Mouse (Mus musculus): ENCODE data around the gene Atcay. TPM values are rescaled to one million over a fixed set of nuclear protein-coding genes. Genes with fewer than 3 reads are reported as not detected.

The Atcay gene
- polyA plus RNA-seq, 1 experiment from 2014 or later = not detected

- DNase-seq (ENCODE audit: low spot score) = peak; percentile 63
- 2% methylated on average over 62 of the region's 62 CpGs for WGBS
- H3K27ac ChIP-seq = peak overlapping the region; percentile 39; the same call in 1 of the 2 replicates
Measured at GRCm38 (mm10) chr10:81257158-81258039, 26.8 kb upstream of the Atcay start.

GRCm38 (mm10) chr10:81254886-81255285 is 24.3 kb upstream of the Atcay start:
- no peak overlapping the region for H3K4me3 ChIP-seq
- peaks cover 40% of the 10 kb centered on the region for H3K4me1 ChIP-seq
- H3K27me3 ChIP-seq (ENCODE audit: low read depth, poor library complexity, severe bottlenecking) = peaks cover 96% of the 10 kb centered on the region
- no peaks in the 10 kb centered on the region for H3K36me3 ChIP-seq
- 70% methylated on average over 1 of the region's 1 CpGs for WGBS
- DNase-seq (ENCODE audit: low spot score) = no peak
- H3K27ac ChIP-seq = no peak overlapping the region
- H3K9me3 ChIP-seq (replicated peaks) = no peaks in the 10 kb centered on the region

More at GRCm38 (mm10) chr10:81257158-81258039, 26.8 kb upstream of the Atcay start:
- Histone ChIP-seq H3K4me3 (peak overlapping the region; percentile 51), H3K4me1 (peaks cover 34% of the 10 kb centered on the region), H3K9me3 (replicated peaks) (no peaks in the 10 kb centered on the region), H3K36me3 (peaks cover 14% of the 10 kb centered on the region), H3K27me3 (ENCODE audit: low read depth, poor library complexity, severe bottlenecking) (peaks cover 88% of the 10 kb centered on the region)

DNA sequence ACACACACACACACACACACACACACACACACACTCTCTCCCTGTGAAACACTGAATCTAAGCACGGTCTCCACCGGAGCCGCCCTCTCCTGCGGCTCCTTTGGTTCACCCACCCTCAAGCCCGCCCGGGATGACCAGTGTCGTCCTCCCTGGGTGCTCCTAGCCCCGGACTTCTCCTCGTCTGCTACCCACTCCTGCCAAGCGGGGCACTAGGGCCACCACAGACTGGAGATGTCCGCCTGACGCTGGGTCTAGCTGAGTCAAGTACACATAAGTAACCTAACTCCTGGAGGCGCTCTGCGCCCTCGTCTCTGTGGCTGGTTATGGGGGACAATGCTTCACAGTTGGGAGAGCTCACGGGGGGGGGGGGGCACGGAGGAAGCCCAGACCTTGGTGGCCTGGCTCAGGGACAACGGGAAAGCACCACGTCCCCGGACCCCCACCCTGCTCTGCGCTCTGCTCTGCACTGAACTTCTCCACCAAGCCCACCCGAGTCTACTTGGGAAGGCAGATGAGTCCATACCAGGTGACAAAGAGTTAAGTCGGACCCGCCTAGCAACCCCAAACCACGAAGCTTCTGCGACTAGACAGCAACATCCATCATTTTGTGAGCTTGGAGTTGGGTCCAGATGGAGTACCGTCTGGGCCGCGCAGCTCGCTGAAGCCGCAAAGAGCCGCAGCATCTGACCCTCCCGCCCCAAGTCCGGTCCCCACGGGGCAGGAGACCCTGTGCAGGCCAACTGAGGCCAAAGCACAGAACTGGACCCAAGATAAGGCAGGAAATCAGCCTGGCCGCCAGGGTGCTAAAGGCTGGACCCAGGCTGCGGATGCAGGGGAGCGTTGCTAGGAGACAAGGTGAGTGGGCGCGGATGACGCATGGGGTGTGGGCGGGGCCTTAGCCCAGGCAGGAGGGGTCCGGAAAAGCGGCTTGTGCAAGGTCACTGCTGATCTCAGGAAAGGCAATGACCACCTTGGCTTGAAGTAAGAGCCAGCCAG is 22.1 kb upstream of the Atcay start, which contains the start of gene Matk:
Gene Matk (plus strand): TSS at position 512 of the 996 bp plus-strand sequence.
- H3K27ac ChIP-seq = peak within 1 kb of the TSS; percentile 31; the same call in 1 of the 2 replicates
- WGBS = 9% methylated on average over 44 of the region's 44 CpGs

DNA sequence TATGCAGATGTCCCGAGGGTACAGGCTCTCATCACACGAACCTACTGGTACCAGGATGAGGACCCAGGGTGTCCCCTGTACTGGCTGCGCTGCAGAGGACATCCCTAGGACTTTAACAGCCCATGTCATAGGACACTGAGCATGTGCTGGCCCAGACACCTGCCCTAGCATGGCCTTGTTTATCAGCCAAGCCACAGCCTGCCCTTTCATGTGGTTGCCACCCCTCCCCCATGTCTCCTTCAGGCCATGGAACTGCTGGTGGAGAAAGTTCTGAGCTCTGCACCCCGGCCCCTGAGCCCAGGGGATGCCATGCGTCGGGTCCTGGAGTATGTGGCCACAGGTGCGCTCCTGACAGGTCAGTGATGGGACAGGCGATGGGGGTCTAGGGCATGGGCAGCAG is 18.8 kb upstream of the Atcay start:
- DNase-seq (ENCODE audit: low spot score) = no peak
- Histone ChIP-seq H3K27me3 (ENCODE audit: low read depth, poor library complexity, severe bottlenecking) (peaks cover 50% of the 10 kb centered on the region), H3K4me1 (peaks cover 26% of the 10 kb centered on the region), H3K36me3 (no peaks in the 10 kb centered on the region), H3K9me3 (replicated peaks) (no peaks in the 10 kb centered on the region), H3K27ac (no peak overlapping the region), H3K4me3 (no peak overlapping the region)
- WGBS = 83% methylated on average over 8 of the region's 8 CpGs

More for the DNA sequence above, 22.1 kb upstream of the Atcay start, which contains the start of gene Matk:
- H3K9me3 ChIP-seq (replicated peaks) = no peaks in the 10 kb centered on the region
- DNase-seq (ENCODE audit: low spot score) = peak; percentile 81
- peak within 1 kb of the TSS; percentile 45 for H3K4me3 ChIP-seq
- H3K27me3 ChIP-seq (ENCODE audit: low read depth, poor library complexity, severe bottlenecking) = peaks cover 74% of the 10 kb centered on the region
- H3K36me3 ChIP-seq = no peaks in the 10 kb centered on the region
- peaks cover 25% of the 10 kb centered on the region for H3K4me1 ChIP-seq

DNA sequence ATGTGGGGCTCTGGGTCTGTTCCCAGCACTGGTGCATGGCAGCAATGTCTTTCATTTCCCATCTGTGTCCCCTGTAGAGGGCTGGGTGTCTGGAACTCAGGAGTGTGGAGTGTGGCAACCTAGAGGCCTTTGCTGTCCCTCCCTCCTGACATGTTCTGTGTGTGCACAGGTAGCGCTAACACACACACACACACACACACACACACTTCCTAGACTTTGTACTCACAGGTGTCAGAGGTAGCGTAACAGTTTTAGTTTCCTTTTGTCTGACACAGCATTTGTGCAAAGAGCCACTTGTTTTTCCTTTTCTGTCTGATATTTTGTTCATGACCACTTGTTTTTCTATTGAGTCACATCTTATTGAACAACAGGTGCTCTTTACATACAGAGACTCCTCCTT is 17.2 kb upstream of the Atcay start:
- H3K4me3 ChIP-seq = no peak overlapping the region
- DNase-seq (ENCODE audit: low spot score) = no peak
- H3K9me3 ChIP-seq (replicated peaks) = no peaks in the 10 kb centered on the region
- H3K36me3 ChIP-seq = no peaks in the 10 kb centered on the region
- peaks cover 23% of the 10 kb centered on the region for H3K4me1 ChIP-seq
- peaks cover 50% of the 10 kb centered on the region for H3K27me3 ChIP-seq (ENCODE audit: low read depth, poor library complexity, severe bottlenecking)
- 98% methylated on average over 2 of the region's 2 CpGs for WGBS
- H3K27ac ChIP-seq = no peak overlapping the region

- no peak for DNase-seq (ENCODE audit: low spot score)
- WGBS = 88% methylated on average over 6 of the region's 6 CpGs
- H3K36me3 ChIP-seq = no peaks in the 10 kb centered on the region
- H3K9me3 ChIP-seq (replicated peaks) = no peaks in the 10 kb centered on the region
- no peak overlapping the region for H3K4me3 ChIP-seq
- H3K27me3 ChIP-seq (ENCODE audit: low read depth, poor library complexity, severe bottlenecking) = peaks cover 52% of the 10 kb centered on the region
- H3K4me1 ChIP-seq = peaks cover 14% of the 10 kb centered on the region
- peak overlapping the region; percentile 43 for H3K27ac ChIP-seq
Measured at GRCm38 (mm10) chr10:81245166-81245565, 14.5 kb upstream of the Atcay start.

GRCm38 (mm10) chr10:81244595-81244994 is 14.0 kb upstream of the Atcay start:
- Histone ChIP-seq H3K27me3 (ENCODE audit: low read depth, poor library complexity, severe bottlenecking) (peaks cover 57% of the 10 kb centered on the region), H3K4me1 (peaks cover 20% of the 10 kb centered on the region), H3K27ac (peak overlapping the region; percentile 43), H3K9me3 (replicated peaks) (no peaks in the 10 kb centered on the region), H3K36me3 (no peaks in the 10 kb centered on the region), H3K4me3 (no peak overlapping the region)
- peak; percentile 90 for DNase-seq (ENCODE audit: low spot score)
- WGBS = 12% methylated on average over 17 of the region's 17 CpGs

DNA sequence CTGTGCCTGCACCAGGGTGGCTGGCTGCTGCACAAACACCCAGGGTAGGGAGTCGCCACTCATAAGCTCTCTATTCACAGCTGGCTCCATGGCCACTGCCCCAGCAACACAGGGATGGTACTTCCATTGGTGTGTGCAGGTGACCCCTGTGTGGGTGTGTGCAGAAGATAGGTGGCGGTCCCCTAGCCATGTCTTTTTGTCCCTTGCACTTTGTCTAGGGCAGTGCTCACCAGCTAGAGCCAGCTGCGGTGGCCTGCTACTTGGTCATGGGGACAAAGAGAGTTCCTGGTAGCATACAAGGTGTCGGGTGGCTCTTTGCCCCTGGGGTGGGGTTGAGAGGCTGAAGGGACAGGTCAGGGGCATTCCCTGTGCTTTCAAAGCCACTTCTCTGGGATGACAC is 13.5 kb upstream of the Atcay start:
- H3K4me3 ChIP-seq = no peak overlapping the region

DNA sequence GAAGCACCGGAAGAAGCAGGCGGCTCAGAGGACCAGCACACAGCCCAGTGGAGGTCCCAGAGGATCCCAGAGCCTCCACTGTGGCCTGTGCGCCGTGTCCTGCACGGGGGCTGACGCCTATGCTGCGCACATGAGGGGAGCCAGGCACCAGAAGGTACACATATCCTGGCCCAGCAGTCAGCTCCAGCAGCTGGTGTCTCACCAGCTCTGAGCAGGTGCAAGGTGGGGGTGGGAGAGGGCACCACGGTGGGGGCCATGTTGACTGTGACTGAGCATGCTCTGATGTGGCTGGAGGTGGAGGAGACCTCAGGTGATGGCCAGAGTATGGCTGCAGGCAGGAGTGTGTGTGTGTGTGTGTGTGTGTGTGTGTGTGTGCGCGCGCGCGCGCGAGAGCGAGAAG is 11.4 kb upstream of the Atcay start:
- Histone ChIP-seq H3K4me3 (no peak overlapping the region), H3K4me1 (peaks cover 34% of the 10 kb centered on the region), H3K27me3 (ENCODE audit: low read depth, poor library complexity, severe bottlenecking) (peaks cover 83% of the 10 kb centered on the region), H3K9me3 (replicated peaks) (no peaks in the 10 kb centered on the region), H3K27ac (no peak overlapping the region), H3K36me3 (no peaks in the 10 kb centered on the region)
- WGBS = 92% methylated on average over 16 of the region's 16 CpGs
- no peak for DNase-seq (ENCODE audit: low spot score)

More for the DNA sequence above, 13.5 kb upstream of the Atcay start:
- H3K27me3 ChIP-seq (ENCODE audit: low read depth, poor library complexity, severe bottlenecking) = peaks cover 62% of the 10 kb centered on the region
- H3K36me3 ChIP-seq = no peaks in the 10 kb centered on the region
- no peaks in the 10 kb centered on the region for H3K9me3 ChIP-seq (replicated peaks)
- H3K27ac ChIP-seq = no peak overlapping the region
- H3K4me1 ChIP-seq = peaks cover 24% of the 10 kb centered on the region
- DNase-seq (ENCODE audit: low spot score) = no peak
- WGBS = 69% methylated on average over 4 of the region's 4 CpGs

DNA sequence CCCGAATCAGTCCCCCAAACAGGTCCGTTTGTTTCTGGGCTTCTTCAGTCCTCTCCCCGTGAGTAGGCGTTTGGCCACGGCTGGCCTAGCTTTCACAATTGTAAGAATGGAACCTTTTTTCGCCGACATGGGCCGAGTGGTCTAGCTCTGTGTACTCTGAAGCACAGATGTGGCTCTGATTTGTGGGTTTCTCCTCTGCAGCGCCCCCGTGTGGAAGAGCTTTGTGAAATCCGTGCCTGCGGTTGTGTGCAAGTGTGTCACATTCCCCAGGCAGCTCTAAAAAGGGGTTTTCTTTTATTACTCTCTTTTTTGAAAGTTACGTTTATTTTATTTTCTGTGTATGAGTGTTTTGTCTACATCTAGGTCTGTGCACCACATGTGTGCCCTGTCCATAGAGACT is 10.2 kb upstream of the Atcay start:
- 25% methylated on average over 13 of the region's 13 CpGs for WGBS
- Histone ChIP-seq H3K9me3 (replicated peaks) (no peaks in the 10 kb centered on the region), H3K27ac (no peak overlapping the region), H3K27me3 (ENCODE audit: low read depth, poor library complexity, severe bottlenecking) (peaks cover 89% of the 10 kb centered on the region), H3K4me1 (peaks cover 34% of the 10 kb centered on the region), H3K36me3 (no peaks in the 10 kb centered on the region), H3K4me3 (no peak overlapping the region)
- DNase-seq (ENCODE audit: low spot score) = peak; percentile 82

- no peak for DNase-seq (ENCODE audit: low spot score)
- Histone ChIP-seq H3K27me3 (ENCODE audit: low read depth, poor library complexity, severe bottlenecking) (peaks cover 74% of the 10 kb centered on the region), H3K36me3 (no peaks in the 10 kb centered on the region), H3K27ac (no peak overlapping the region), H3K9me3 (replicated peaks) (no peaks in the 10 kb centered on the region), H3K4me1 (peaks cover 26% of the 10 kb centered on the region), H3K4me3 (no peak overlapping the region; the same call in 1 of the 2 replicates)
- 83% methylated on average over 2 of the region's 2 CpGs for WGBS
Measured at GRCm38 (mm10) chr10:81238618-81239017, 8.0 kb upstream of the Atcay start.

DNA sequence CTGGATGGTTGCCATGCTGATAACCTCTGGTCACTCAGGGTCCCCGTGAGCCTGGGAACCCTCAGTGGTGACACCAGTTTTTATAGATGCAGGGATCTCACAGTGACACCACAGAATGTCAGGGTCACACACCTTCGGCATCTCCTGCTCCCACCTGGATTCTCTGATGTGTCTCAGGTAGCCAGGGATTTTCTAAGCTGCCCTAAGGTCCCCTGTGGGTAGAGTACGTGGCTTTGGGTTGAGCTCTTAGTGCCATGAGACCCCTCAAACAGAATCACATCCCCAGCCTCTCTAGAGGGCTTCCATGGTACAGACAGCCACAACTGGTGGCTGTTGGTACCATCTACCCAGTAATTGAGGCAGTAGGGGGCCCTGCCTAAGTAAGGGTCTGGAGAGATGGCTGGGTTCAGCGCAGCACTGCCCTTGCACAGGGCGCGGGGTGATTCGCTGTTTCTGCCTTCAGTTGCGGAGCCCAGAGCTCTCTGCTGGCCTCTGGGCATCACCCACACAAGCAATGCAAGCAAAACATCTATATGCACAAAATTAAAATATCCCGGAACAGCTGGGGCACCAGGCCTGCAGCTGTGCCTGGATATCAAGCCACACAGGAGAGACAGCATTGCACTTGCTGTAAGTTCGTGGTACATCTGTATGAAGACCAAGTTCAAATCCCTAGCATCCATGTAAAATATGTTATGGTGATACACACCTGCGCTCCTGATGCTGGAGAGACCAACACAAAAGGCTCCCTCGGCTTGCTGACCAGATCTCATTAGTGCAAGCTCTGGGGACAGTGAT is 6.0 kb upstream of the Atcay start:
- 85% methylated on average over 12 of the region's 12 CpGs for WGBS
- Histone ChIP-seq H3K27me3 (ENCODE audit: low read depth, poor library complexity, severe bottlenecking) (peaks cover 67% of the 10 kb centered on the region), H3K4me3 (no peak overlapping the region), H3K4me1 (peaks cover 38% of the 10 kb centered on the region), H3K27ac (no peak overlapping the region), H3K36me3 (no peaks in the 10 kb centered on the region), H3K9me3 (replicated peaks) (no peaks in the 10 kb centered on the region)
- DNase-seq (ENCODE audit: low spot score) = no peak

All from limb, embryonic 10.5 days (tissue).